Mouse (Mus musculus) thymus, adult 2 months (tissue): ENCODE results near the gene Ppfibp1. TPM values are rescaled to one million over a fixed set of nuclear protein-coding genes. Genes with fewer than 3 reads are reported as not detected.

Experiments
- DNase-seq: peaks from one replicate; pipeline ENCODE4 v3.0.0; 2021
- H3K27ac ChIP-seq: fragments of 200-500 bp; 2 replicates; pipeline ENCODE4 v1.5.1; 2012; ENCODE audit warnings: low read length, control low read depth; ENCODE audit not compliant: control insufficient read depth, insufficient read depth
- H3K27me3 ChIP-seq: fragments of 200-500 bp; 2 replicates; pipeline ENCODE4 v1.6.1; 2012; ENCODE audit warnings: mild to moderate bottlenecking, low read length, moderate library complexity, mixed read lengths; ENCODE audit not compliant: control insufficient read depth, insufficient read depth
- H3K36me3 ChIP-seq: fragments of 200-500 bp; 2 replicates; pipeline ENCODE4 v1.6.1; 2012; ENCODE audit warnings: mild to moderate bottlenecking, low read length, moderate library complexity; ENCODE audit not compliant: control insufficient read depth, insufficient read depth
- H3K4me1 ChIP-seq: fragments of 200-500 bp; replicated peaks from 2 replicates; pipeline ENCODE4 v1.6.1; 2012; ENCODE audit warnings: low read length; ENCODE audit not compliant: control insufficient read depth, insufficient read depth
- H3K4me3 ChIP-seq: fragments of 200-500 bp; 2 replicates; pipeline ENCODE4 v1.5.1; 2012; ENCODE audit warnings: mild to moderate bottlenecking, low read length, control low read depth, moderate library complexity; ENCODE audit not compliant: control insufficient read depth, insufficient read depth
- CTCF ChIP-seq: fragments of 200-500 bp; IDR thresholded peaks from 2 replicates; pipeline ENCODE4 v1.5.1; 2012; ENCODE audit warnings: mild to moderate bottlenecking, control low read depth, low read length, moderate library complexity, borderline replicate concordance; ENCODE audit not compliant: control insufficient read depth, poor library complexity, insufficient read depth; ENCODE audit errors: extremely low read depth
- POLR2A ChIP-seq: fragments of 200-500 bp; IDR thresholded peaks from 2 replicates; pipeline ENCODE4 v1.6.1; 2012; ENCODE audit warnings: mild to moderate bottlenecking, low read length, control low read depth, moderate library complexity; ENCODE audit not compliant: control insufficient read depth, poor library complexity, insufficient read depth; ENCODE audit errors: extremely low read depth
- WGBS: fragments of 180-500 bp; shearing (Covaris S2); methylation state at CpG from one replicate; pipeline ENCODE4 v1.1.7; 2018; 5-methylcytosine and 5-hydroxymethylcytosine counted together
- polyA plus RNA-seq: library from polyadenylated mRNA; depleted of rRNA; stranded (reverse); fragments of >200 nt; gene quantifications from 2 replicates; pipeline ENCODE4 v1.2.3, GENCODE M21; 2012

Ppfibp1 gene
- polyA plus RNA-seq, 1 experiment = 5.0 TPM

- H3K27ac ChIP-seq = no peak overlapping the region
- no peaks in the 10 kb centered on the region for H3K36me3 ChIP-seq
- WGBS = 94% methylated on average over 3 of the region's 3 CpGs
Measured at GRCm38 (mm10) chr6:146904707-146905106, 16.4 kb downstream of the Ppfibp1 start.

GRCm38 (mm10) chr6:146906000-146906786 lies 17.9 kb downstream of the Ppfibp1 start:
- no peak overlapping the region for H3K4me3 ChIP-seq
- WGBS = 88% methylated on average over 3 of the region's 3 CpGs
- H3K27ac ChIP-seq = no peak overlapping the region

More at GRCm38 (mm10) chr6:146904707-146905106, 16.4 kb downstream of the Ppfibp1 start:
- DNase-seq = no peak
- Histone ChIP-seq H3K4me3 (no peak overlapping the region), H3K27me3 (no peaks in the 10 kb centered on the region), H3K4me1 (no peaks in the 10 kb centered on the region)
- TF ChIP-seq POLR2A (no peak), CTCF (no peak)

GRCm38 (mm10) chr6:146907061-146907794 lies 18.9 kb downstream of the Ppfibp1 start:
- no peak for DNase-seq
- Histone ChIP-seq H3K4me3 (no peak overlapping the region), H3K36me3 (no peaks in the 10 kb centered on the region), H3K27ac (no peak overlapping the region), H3K27me3 (no peaks in the 10 kb centered on the region), H3K4me1 (no peaks in the 10 kb centered on the region)
- TF ChIP-seq POLR2A (no peak), CTCF (no peak)
- 92% methylated on average over 5 of the region's 5 CpGs for WGBS

More at GRCm38 (mm10) chr6:146906000-146906786, 17.9 kb downstream of the Ppfibp1 start:
- no peak for TF ChIP-seq CTCF
- TF ChIP-seq POLR2A = no peak
- no peak for DNase-seq
- H3K36me3 ChIP-seq = no peaks in the 10 kb centered on the region
- H3K27me3 ChIP-seq = no peaks in the 10 kb centered on the region
- no peaks in the 10 kb centered on the region for H3K4me1 ChIP-seq

- WGBS = 95% methylated on average over 1 of the region's 1 CpGs
- Histone ChIP-seq H3K27me3 (no peaks in the 10 kb centered on the region), H3K27ac (no peak overlapping the region), H3K4me3 (no peak overlapping the region), H3K36me3 (no peaks in the 10 kb centered on the region), H3K4me1 (no peaks in the 10 kb centered on the region)
- TF ChIP-seq POLR2A (no peak), CTCF (no peak)
- no peak for DNase-seq
Measured at GRCm38 (mm10) chr6:146907795-146908190, 19.5 kb downstream of the Ppfibp1 start.

- 21% methylated on average over 2 of the region's 2 CpGs for WGBS
- DNase-seq = no peak
- TF ChIP-seq CTCF = no peak
- TF ChIP-seq POLR2A = no peak
- Histone ChIP-seq H3K27ac (no peak overlapping the region), H3K4me3 (no peak overlapping the region), H3K36me3 (no peaks in the 10 kb centered on the region), H3K27me3 (no peaks in the 10 kb centered on the region), H3K4me1 (no peaks in the 10 kb centered on the region; the same call in 1 of the 2 replicates)
Measured at GRCm38 (mm10) chr6:146908801-146909200, 20.5 kb downstream of the Ppfibp1 start.

- DNase-seq = no peak
Measured at GRCm38 (mm10) chr6:146909725-146910489, 21.6 kb downstream of the Ppfibp1 start.

More at GRCm38 (mm10) chr6:146909725-146910489, 21.6 kb downstream of the Ppfibp1 start:
- WGBS = 80% methylated on average over 5 of the region's 5 CpGs
- no peak for TF ChIP-seq CTCF
- TF ChIP-seq POLR2A = no peak
- Histone ChIP-seq H3K27ac (no peak overlapping the region), H3K36me3 (no peaks in the 10 kb centered on the region), H3K27me3 (no peaks in the 10 kb centered on the region), H3K4me3 (no peak overlapping the region), H3K4me1 (no peaks in the 10 kb centered on the region; the same call in 1 of the 2 replicates)
